Mouse (Mus musculus) thymus, adult 2 months (tissue): ENCODE data around the gene Csf1.

ENCODE experiments used
- CTCF ChIP-seq: fragments of 200-500 bp; IDR thresholded peaks from 2 replicates; pipeline ENCODE4 v1.5.1; 2012; ENCODE audit warnings: mild to moderate bottlenecking, control low read depth, low read length, moderate library complexity, borderline replicate concordance; ENCODE audit not compliant: control insufficient read depth, poor library complexity, insufficient read depth; ENCODE audit errors: extremely low read depth
- POLR2A ChIP-seq: fragments of 200-500 bp; IDR thresholded peaks from 2 replicates; pipeline ENCODE4 v1.6.1; 2012; ENCODE audit warnings: mild to moderate bottlenecking, low read length, control low read depth, moderate library complexity; ENCODE audit not compliant: control insufficient read depth, poor library complexity, insufficient read depth; ENCODE audit errors: extremely low read depth

DNA sequence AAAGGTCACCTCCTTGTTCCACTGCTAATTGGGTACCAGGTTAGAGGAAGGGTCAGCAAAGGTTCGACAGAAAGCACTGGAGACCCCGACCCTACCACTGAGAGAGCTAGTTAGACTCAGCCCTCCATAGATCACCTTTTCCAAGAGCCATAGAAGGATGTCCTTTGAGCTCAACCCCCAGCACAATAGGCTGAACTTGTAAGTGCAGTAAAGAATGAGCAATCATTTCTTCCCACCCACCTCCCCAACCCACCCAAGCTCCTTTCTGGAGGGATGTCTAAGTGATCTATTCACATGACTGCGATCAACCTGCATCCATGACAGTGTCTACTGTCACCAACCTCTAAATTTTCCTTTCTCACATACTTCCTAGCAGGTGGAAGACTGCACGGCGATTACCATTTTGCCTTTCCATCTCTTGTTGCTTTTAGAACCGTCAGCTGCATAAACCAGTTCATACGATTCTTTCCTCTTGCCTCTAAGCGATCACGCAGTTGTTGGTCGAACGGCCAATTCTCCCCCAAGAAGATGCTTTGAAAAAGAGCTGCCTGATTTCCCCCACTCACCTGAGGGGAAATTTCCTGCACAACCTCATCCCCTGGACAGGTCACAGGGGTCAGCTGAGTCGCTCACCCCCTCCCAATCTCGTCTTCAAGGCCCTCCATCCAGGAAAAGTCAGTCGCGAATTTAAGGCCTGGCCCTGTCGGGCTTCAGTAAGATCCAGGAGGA, 64.9 kb downstream of the Csf1 start:
- no peak for TF ChIP-seq CTCF
- no peak for TF ChIP-seq POLR2A
